Mouse (Mus musculus): ENCODE measurements around the gene Glud1.

DNA sequence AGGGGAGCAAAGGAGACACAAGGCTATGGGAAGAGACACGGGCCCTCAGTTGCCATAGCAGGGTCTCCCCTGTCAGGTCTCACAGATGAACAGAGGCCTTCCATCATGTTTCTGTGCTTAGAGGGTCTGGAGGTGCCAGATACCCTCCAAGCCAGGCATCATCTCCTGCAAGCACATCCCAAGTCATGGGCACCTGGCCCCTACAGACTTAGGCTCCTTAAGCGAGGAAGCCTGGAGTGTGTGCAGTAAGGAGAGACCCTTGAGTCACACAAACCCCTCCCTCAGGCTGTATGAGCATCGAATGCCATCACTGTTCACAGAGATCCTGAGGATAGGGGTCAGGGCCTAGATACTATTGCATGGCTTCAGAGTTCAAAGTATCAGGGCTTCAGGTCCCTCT, 60.4 kb downstream of the Glud1 start:
- no peak for TF ChIP-seq ZC3H11A (IDR thresholded peaks at IDR 0.05; ENCODE audit: borderline replicate concordance, low read depth, low read length)
- no peak for TF ChIP-seq ZNF384 (IDR thresholded peaks at IDR 0.05; ENCODE audit: low read depth, low read length)
- TF ChIP-seq HCFC1 (IDR thresholded peaks at IDR 0.05; ENCODE audit: borderline replicate concordance, insufficient read depth, low read length): no peak
- TF ChIP-seq CHD2 (IDR thresholded peaks at IDR 0.05; ENCODE audit: low read depth, low read length): no peak
- no peak for TF ChIP-seq MAFK (IDR thresholded peaks at IDR 0.05; ENCODE audit: insufficient read depth, low read depth, low read length)
